Mouse (Mus musculus): ENCODE data around the gene Gm10097.

DNA sequence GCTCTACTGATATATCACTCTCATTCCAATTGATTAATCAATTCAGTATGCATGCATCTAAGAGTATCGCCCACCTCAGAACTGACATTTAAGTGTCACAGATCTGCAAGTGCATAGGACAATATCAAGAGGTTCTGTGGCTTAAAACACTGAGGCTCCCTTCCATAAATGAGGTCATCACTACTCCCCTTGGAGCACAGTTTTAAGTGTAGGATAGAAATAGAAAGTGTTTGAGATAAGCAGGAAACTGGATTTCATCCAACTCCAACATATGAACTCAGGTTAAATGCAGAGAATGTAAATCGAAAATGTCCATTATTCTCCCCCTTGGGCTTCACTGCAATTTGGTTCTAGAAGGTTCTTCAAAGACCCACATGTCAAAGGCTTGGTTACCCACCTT, 10.1 kb upstream of the Gm10097 start:
- TF ChIP-seq POLR2A (IDR thresholded peaks at IDR 0.05; ENCODE audit: borderline replicate concordance, extremely low read depth, insufficient read depth, insufficient read length, poor library complexity, severe bottlenecking) (no peak), CTCF (IDR thresholded peaks at IDR 0.05; ENCODE audit: borderline replicate concordance, extremely low read depth, insufficient read depth, insufficient read length) (no peak)
